Mouse (Mus musculus): ENCODE data around the gene D030056L22Rik. TPM values are rescaled to one million over a fixed set of nuclear protein-coding genes. Genes with fewer than 3 reads are reported as not detected.

D030056L22Rik gene
- polyA plus RNA-seq, 1 experiment from 2014 or later, result 82.2 TPM

Other genes starting within 250 kb of the D030056L22Rik start
- gene Ostf1, start 81.4 kb upstream of the D030056L22Rik start, polyA plus RNA-seq (2015; fragmentation: Nextera tagmentation; extraction: Ambion mirVana), result 26.4 and 29.5 TPM in 2 replicates
- gene Nmrk1, start 81.2 kb upstream of the D030056L22Rik start, polyA plus RNA-seq (2015; fragmentation: Nextera tagmentation; extraction: Ambion mirVana), result 4.2 and 4.5 TPM in 2 replicates
- gene Carnmt1, start 42.4 kb upstream of the D030056L22Rik start, polyA plus RNA-seq (2015; fragmentation: Nextera tagmentation; extraction: Ambion mirVana), result 17.7 and 18.0 TPM in 2 replicates
- gene Trpm6, start 36.8 kb downstream of the D030056L22Rik start, polyA plus RNA-seq (2015; fragmentation: Nextera tagmentation; extraction: Ambion mirVana), result 0.10 and 0.19 TPM in 2 replicates